Mouse (Mus musculus): ENCODE measurements around the gene Cyp2s1. TPM values are rescaled to one million over a fixed set of nuclear protein-coding genes. Genes with fewer than 3 reads are reported as not detected.

The Cyp2s1 gene
- polyA plus RNA-seq (2014; fragmentation: Nextera tagmentation; extraction: Ambion mirVana): 1.4 and 2.1 TPM in 2 replicates

GRCm38 (mm10) chr7:25816241-25816919 is at the start of gene Cyp2s1:
Gene Cyp2s1, minus strand, starts transcription at chr7:25816913.
- ATAC-seq (ENCODE audit: low FRiP score, low TSS enrichment): peak; percentile 60; the same call in 1 of the 2 replicates
- Histone ChIP-seq H3K27ac (replicated peaks; ENCODE audit: low read depth, low read length) (no peak within 1 kb of the TSS), H3K27me3 (ENCODE audit: control insufficient read depth, insufficient read depth, low read length) (peaks cover 11% of the 10 kb centered on the region), H3K4me3 (replicated peaks; ENCODE audit: low read depth, low read length) (peak within 1 kb of the TSS; percentile 45), H3K36me3 (ENCODE audit: control insufficient read depth, insufficient read depth, low read length) (no peaks in the 10 kb centered on the region), H3K4me1 (ENCODE audit: control insufficient read depth, insufficient read depth, low read length) (peaks cover 9% of the 10 kb centered on the region; the same call in 1 of the 2 replicates), H3K9me3 (ENCODE audit: control insufficient read depth, low read length) (no peaks in the 10 kb centered on the region), H3K4me2 (ENCODE audit: low read length) (peak within 1 kb of the TSS; percentile 90), H3K9ac (replicated peaks; ENCODE audit: low read length) (peak within 1 kb of the TSS; percentile 68)
- peak; percentile 55 for DNase-seq
- under 1% methylated on average over 40 of the region's 40 CpGs for WGBS

GRCm38 (mm10) chr7:25864861-25865260 is 48.1 kb upstream of the Cyp2s1 start:
- Histone ChIP-seq H3K36me3 (ENCODE audit: control insufficient read depth, insufficient read depth, low read length) (no peaks in the 10 kb centered on the region), H3K27ac (replicated peaks; ENCODE audit: low read depth, low read length) (no peak overlapping the region), H3K9me3 (ENCODE audit: control insufficient read depth, low read length) (no peaks in the 10 kb centered on the region), H3K4me2 (ENCODE audit: low read length) (no peak overlapping the region), H3K4me1 (ENCODE audit: control insufficient read depth, insufficient read depth, low read length) (no peaks in the 10 kb centered on the region), H3K9ac (replicated peaks; ENCODE audit: low read length) (no peak overlapping the region), H3K27me3 (ENCODE audit: control insufficient read depth, insufficient read depth, low read length) (no peaks in the 10 kb centered on the region), H3K4me3 (replicated peaks; ENCODE audit: low read depth, low read length) (no peak overlapping the region)
- ATAC-seq (ENCODE audit: low FRiP score, low TSS enrichment): no peak
- 27% methylated on average over 5 of the region's 5 CpGs for WGBS
- DNase-seq: no peak

GRCm38 (mm10) chr7:25863756-25864155 is 47.0 kb upstream of the Cyp2s1 start:
- H3K9me3 ChIP-seq (ENCODE audit: control insufficient read depth, low read length): no peaks in the 10 kb centered on the region
- H3K27ac ChIP-seq (replicated peaks; ENCODE audit: low read depth, low read length): no peak overlapping the region
- ATAC-seq (ENCODE audit: low FRiP score, low TSS enrichment): no peak
- H3K27me3 ChIP-seq (ENCODE audit: control insufficient read depth, insufficient read depth, low read length): no peaks in the 10 kb centered on the region
- WGBS: 79% methylated on average over 3 of the region's 3 CpGs
- H3K4me1 ChIP-seq (ENCODE audit: control insufficient read depth, insufficient read depth, low read length): no peaks in the 10 kb centered on the region
- no peak overlapping the region for H3K4me3 ChIP-seq (replicated peaks; ENCODE audit: low read depth, low read length)
- no peaks in the 10 kb centered on the region for H3K36me3 ChIP-seq (ENCODE audit: control insufficient read depth, insufficient read depth, low read length)
- H3K9ac ChIP-seq (replicated peaks; ENCODE audit: low read length): no peak overlapping the region
- no peak for DNase-seq
- no peak overlapping the region for H3K4me2 ChIP-seq (ENCODE audit: low read length)

GRCm38 (mm10) chr7:25862365-25862764 is 45.7 kb upstream of the Cyp2s1 start:
- Histone ChIP-seq H3K4me3 (replicated peaks; ENCODE audit: low read depth, low read length) (no peak overlapping the region), H3K27ac (replicated peaks; ENCODE audit: low read depth, low read length) (no peak overlapping the region), H3K9me3 (ENCODE audit: control insufficient read depth, low read length) (no peaks in the 10 kb centered on the region), H3K9ac (replicated peaks; ENCODE audit: low read length) (no peak overlapping the region), H3K36me3 (ENCODE audit: control insufficient read depth, insufficient read depth, low read length) (no peaks in the 10 kb centered on the region), H3K27me3 (ENCODE audit: control insufficient read depth, insufficient read depth, low read length) (no peaks in the 10 kb centered on the region), H3K4me2 (ENCODE audit: low read length) (no peak overlapping the region), H3K4me1 (ENCODE audit: control insufficient read depth, insufficient read depth, low read length) (no peaks in the 10 kb centered on the region)
- ATAC-seq (ENCODE audit: low FRiP score, low TSS enrichment) (no peak), DNase-seq (no peak)
- 88% methylated on average over 2 of the region's 2 CpGs for WGBS

GRCm38 (mm10) chr7:25859962-25860870 is 43.5 kb upstream of the Cyp2s1 start:
- H3K27ac ChIP-seq (replicated peaks; ENCODE audit: low read depth, low read length): no peak overlapping the region
- H3K4me2 ChIP-seq (ENCODE audit: low read length): peak overlapping the region; percentile 32; the same call in 1 of the 2 replicates
- peak; percentile 30 for DNase-seq
- no peaks in the 10 kb centered on the region for H3K4me1 ChIP-seq (ENCODE audit: control insufficient read depth, insufficient read depth, low read length)
- ATAC-seq (ENCODE audit: low FRiP score, low TSS enrichment): no peak
- H3K4me3 ChIP-seq (replicated peaks; ENCODE audit: low read depth, low read length): no peak overlapping the region
- no peaks in the 10 kb centered on the region for H3K36me3 ChIP-seq (ENCODE audit: control insufficient read depth, insufficient read depth, low read length)
- no peaks in the 10 kb centered on the region for H3K27me3 ChIP-seq (ENCODE audit: control insufficient read depth, insufficient read depth, low read length)
- 24% methylated on average over 9 of the region's 9 CpGs for WGBS
- H3K9ac ChIP-seq (replicated peaks; ENCODE audit: low read length): no peak overlapping the region
- no peaks in the 10 kb centered on the region for H3K9me3 ChIP-seq (ENCODE audit: control insufficient read depth, low read length)

GRCm38 (mm10) chr7:25855082-25855481 is 38.4 kb upstream of the Cyp2s1 start:
- DNase-seq: peak; percentile 56
- ATAC-seq (ENCODE audit: low FRiP score, low TSS enrichment): no peak

GRCm38 (mm10) chr7:25848444-25848812 is 31.7 kb upstream of the Cyp2s1 start:
- ATAC-seq (ENCODE audit: low FRiP score, low TSS enrichment) (no peak), DNase-seq (peak; percentile 51)
- WGBS: 22% methylated on average over 11 of the region's 11 CpGs
- Histone ChIP-seq H3K27me3 (ENCODE audit: control insufficient read depth, insufficient read depth, low read length) (no peaks in the 10 kb centered on the region), H3K4me1 (ENCODE audit: control insufficient read depth, insufficient read depth, low read length) (no peaks in the 10 kb centered on the region), H3K9me3 (ENCODE audit: control insufficient read depth, low read length) (no peaks in the 10 kb centered on the region), H3K27ac (replicated peaks; ENCODE audit: low read depth, low read length) (no peak overlapping the region), H3K36me3 (ENCODE audit: control insufficient read depth, insufficient read depth, low read length) (no peaks in the 10 kb centered on the region), H3K4me2 (ENCODE audit: low read length) (peak overlapping the region; percentile 56), H3K9ac (replicated peaks; ENCODE audit: low read length) (peak overlapping the region; percentile 48), H3K4me3 (replicated peaks; ENCODE audit: low read depth, low read length) (peak overlapping the region; percentile 44)

More at GRCm38 (mm10) chr7:25855082-25855481, 38.4 kb upstream of the Cyp2s1 start:
- Histone ChIP-seq H3K27me3 (ENCODE audit: control insufficient read depth, insufficient read depth, low read length) (no peaks in the 10 kb centered on the region), H3K9me3 (ENCODE audit: control insufficient read depth, low read length) (no peaks in the 10 kb centered on the region), H3K4me1 (ENCODE audit: control insufficient read depth, insufficient read depth, low read length) (no peaks in the 10 kb centered on the region), H3K4me3 (replicated peaks; ENCODE audit: low read depth, low read length) (no peak overlapping the region), H3K9ac (replicated peaks; ENCODE audit: low read length) (no peak overlapping the region), H3K27ac (replicated peaks; ENCODE audit: low read depth, low read length) (no peak overlapping the region), H3K4me2 (ENCODE audit: low read length) (no peak overlapping the region), H3K36me3 (ENCODE audit: control insufficient read depth, insufficient read depth, low read length) (no peaks in the 10 kb centered on the region)
- 38% methylated on average over 8 of the region's 8 CpGs for WGBS

- ATAC-seq (ENCODE audit: low FRiP score, low TSS enrichment) (no peak), DNase-seq (peak; percentile 94)
- Histone ChIP-seq H3K9ac (replicated peaks; ENCODE audit: low read length) (peak overlapping the region; percentile 48), H3K36me3 (ENCODE audit: control insufficient read depth, insufficient read depth, low read length) (no peaks in the 10 kb centered on the region), H3K9me3 (ENCODE audit: control insufficient read depth, low read length) (no peaks in the 10 kb centered on the region), H3K4me1 (ENCODE audit: control insufficient read depth, insufficient read depth, low read length) (no peaks in the 10 kb centered on the region), H3K4me3 (replicated peaks; ENCODE audit: low read depth, low read length) (peak overlapping the region; percentile 44), H3K27me3 (ENCODE audit: control insufficient read depth, insufficient read depth, low read length) (no peaks in the 10 kb centered on the region), H3K27ac (replicated peaks; ENCODE audit: low read depth, low read length) (no peak overlapping the region), H3K4me2 (ENCODE audit: low read length) (peak overlapping the region; percentile 56)
- WGBS: 13% methylated on average over 13 of the region's 13 CpGs
These were observed 31.2 kb upstream of the Cyp2s1 start for GRCm38 (mm10) chr7:25847722-25848443.
